Mouse (Mus musculus) megakaryocyte, embryonic 14.5 days (primary cell): Measurements from ENCODE around the gene Pkd1.

Experiments
- FLI1 ChIP-seq: IDR thresholded peaks from 2 replicates; pipeline ENCODE4 v1.6.1; 2012; ENCODE audit warnings: low read length, inconsistent platforms, mixed read lengths
- GATA1 ChIP-seq: IDR thresholded peaks from 3 replicates; pipeline ENCODE4 v1.6.1; 2012; ENCODE audit warnings: mixed read lengths, low read length, inconsistent platforms, borderline replicate concordance

GRCm38 (mm10) chr17:24563638-24564037 lies 14.0 kb downstream of the Pkd1 start:
- TF ChIP-seq GATA1, result no peak
- no peak for TF ChIP-seq FLI1
